Mouse (Mus musculus): ENCODE data around the gene Gjb4.

Gene Gjb4

DNA sequence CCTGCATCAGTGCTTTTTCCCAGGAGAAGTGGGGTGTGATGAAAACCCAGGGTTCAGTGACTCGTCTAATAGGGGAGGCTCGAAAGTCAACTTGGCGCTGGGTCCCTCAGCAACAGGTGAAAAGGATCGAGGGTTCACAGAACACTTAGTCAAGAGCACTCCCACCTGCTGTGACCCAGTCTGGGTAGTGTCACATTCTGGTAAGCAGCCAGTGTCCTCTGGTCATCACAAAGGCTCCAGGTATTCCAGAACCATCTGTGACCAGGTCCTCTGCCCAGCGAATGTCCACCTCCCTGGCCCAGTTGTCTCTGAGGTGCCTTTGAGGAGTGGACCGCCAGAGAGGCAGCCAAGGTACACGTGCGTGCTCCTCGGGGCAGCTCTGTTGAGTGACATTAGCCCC lies 42.3 kb downstream of the Gjb4 start:
- DNase-seq (ENCODE audit: low spot score in 2 of 2): no peak

DNA sequence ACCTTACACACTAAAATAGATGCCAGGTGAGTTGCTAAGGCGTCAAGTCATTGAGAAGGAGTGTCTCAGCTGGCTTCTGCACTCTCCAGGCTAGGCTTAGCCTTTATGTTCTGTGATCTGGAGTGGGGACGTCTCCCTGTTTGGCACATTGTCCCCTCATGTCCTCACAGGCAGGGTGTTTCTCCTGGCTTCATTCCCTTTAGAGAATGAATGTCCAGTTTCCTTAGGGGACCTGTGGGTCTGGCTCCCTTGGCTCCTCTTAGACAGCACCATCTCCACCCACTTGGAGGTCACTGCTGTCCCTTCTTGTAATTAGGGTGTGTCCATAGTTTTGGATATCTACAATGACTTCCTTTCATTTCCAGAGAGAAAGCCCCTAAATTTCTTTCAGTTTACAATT lies 47.0 kb downstream of the Gjb4 start:
- DNase-seq (ENCODE audit: low spot score in 2 of 2): no peak

DNA sequence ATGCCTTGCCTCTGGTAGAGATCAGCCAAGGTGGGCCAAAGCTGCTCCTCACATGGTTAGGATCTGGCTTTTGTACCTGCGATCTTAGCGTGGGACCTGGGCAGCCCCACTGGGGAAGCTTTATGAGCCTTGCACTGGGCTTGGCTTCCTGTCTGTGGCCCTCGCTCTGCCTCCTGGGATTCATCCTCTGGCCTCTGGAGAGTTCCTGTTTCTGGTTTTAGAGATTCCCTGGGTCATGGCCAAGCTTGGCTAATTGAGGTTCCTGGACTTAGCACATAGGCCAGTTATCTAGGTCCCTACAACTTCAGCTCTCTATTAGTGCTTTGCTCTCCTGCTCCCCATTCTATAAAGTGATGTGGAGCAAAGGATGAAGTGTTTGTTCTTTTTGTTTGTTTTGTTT lies 50.1 kb downstream of the Gjb4 start:
- no peak for DNase-seq (ENCODE audit: low spot score in 2 of 2)
